Mouse (Mus musculus) liver, embryonic 13.5 days (tissue): ENCODE measurements around the gene Reln. TPM values are rescaled to one million over a fixed set of nuclear protein-coding genes. Genes with fewer than 3 reads are reported as not detected.
A peak's percentile ranks its signal among the peaks of the same experiment; 100 is the strongest.

Experiments
- ATAC-seq: fragments of 200-750 bp; cut with Nextera tagmentation; 2 replicates; pipeline ENCODE4 v1.8.0; 2017; ENCODE audit warnings: low read depth, mild to moderate bottlenecking, moderate number of reproducible peaks, moderate library complexity
- DNase-seq: peaks from one replicate; pipeline ENCODE4 v3.0.0; 2022
- H3K27ac ChIP-seq: fragments of 300-500 bp; sonication (generic); 2 replicates; pipeline ENCODE4 v1.5.1; 2015; ENCODE audit warnings: moderate library complexity, mild to moderate bottlenecking, inconsistent platforms
- H3K27me3 ChIP-seq: fragments of 300-500 bp; sonication (generic); 2 replicates; pipeline ENCODE4 v1.6.1; 2015; ENCODE audit warnings: mild to moderate bottlenecking, inconsistent platforms
- H3K36me3 ChIP-seq: fragments of 300-500 bp; sonication (generic); 2 replicates; pipeline ENCODE4 v1.6.1; 2015; ENCODE audit warnings: mild to moderate bottlenecking, inconsistent platforms
- H3K4me1 ChIP-seq: fragments of 300-500 bp; sonication (generic); replicated peaks from 2 replicates; pipeline ENCODE4 v1.6.1; 2015; ENCODE audit warnings: inconsistent platforms
- H3K4me2 ChIP-seq: fragments of 300-500 bp; sonication (generic); 2 replicates; pipeline ENCODE4 v1.6.1; 2015; ENCODE audit warnings: inconsistent platforms, mild to moderate bottlenecking, moderate library complexity
- H3K4me3 ChIP-seq: fragments of 300-500 bp; sonication (generic); replicated peaks from 2 replicates; pipeline ENCODE4 v1.5.1; 2015; ENCODE audit warnings: mild to moderate bottlenecking, inconsistent platforms
- H3K9ac ChIP-seq: fragments of 300-500 bp; sonication (generic); 2 replicates; pipeline ENCODE4 v1.6.1; 2015; ENCODE audit warnings: mild to moderate bottlenecking, inconsistent platforms
- H3K9me3 ChIP-seq: fragments of 300-500 bp; sonication (generic); replicated peaks from 2 replicates; pipeline ENCODE4 v1.6.1; 2016; ENCODE audit warnings: inconsistent platforms
- WGBS: fragments of 180-500 bp; shearing (Covaris S2); methylation state at CpG from one replicate; pipeline ENCODE4 v1.1.7; 2015; ENCODE audit not compliant: insufficient replicate concordance; 5-methylcytosine and 5-hydroxymethylcytosine counted together
- polyA plus RNA-seq: library from polyadenylated mRNA; unstranded; fragments of >200 nt; fragmentation: Nextera tagmentation; extraction: Ambion mirVana; gene quantifications from 2 replicates; pipeline ENCODE4 v1.2.1, GENCODE M21; 2015

Gene Reln
- polyA plus RNA-seq, 1 experiment from 2014 or later: 22.5 TPM

DNA sequence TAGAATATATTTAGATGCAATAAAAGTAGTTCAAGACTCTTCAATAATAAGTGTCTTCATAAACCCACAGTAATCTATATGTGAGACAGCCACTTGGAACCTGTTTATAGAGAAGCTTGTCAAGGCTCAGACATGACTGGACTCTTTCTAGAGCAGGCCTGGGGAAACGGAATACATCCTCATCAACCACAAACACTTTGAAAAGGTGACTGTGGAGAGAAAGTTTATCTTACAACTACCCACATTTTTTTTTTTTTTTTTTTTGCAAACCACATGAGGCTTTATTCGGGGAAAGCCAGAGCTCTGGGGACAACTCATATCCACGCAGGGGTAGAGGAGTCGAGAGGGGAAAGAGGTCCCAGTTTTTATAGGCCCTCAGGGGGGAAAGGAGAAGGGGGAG is 36.6 kb downstream of the Reln start:
- Histone ChIP-seq H3K9ac (no peak overlapping the region), H3K4me1 (no peaks in the 10 kb centered on the region), H3K9me3 (no peaks in the 10 kb centered on the region), H3K4me3 (no peak overlapping the region), H3K27ac (no peak overlapping the region), H3K4me2 (no peak overlapping the region), H3K27me3 (no peaks in the 10 kb centered on the region), H3K36me3 (no peaks in the 10 kb centered on the region)
- ATAC-seq (no peak), DNase-seq (no peak)
- WGBS: 31% methylated on average over 4 of the region's 4 CpGs

DNA sequence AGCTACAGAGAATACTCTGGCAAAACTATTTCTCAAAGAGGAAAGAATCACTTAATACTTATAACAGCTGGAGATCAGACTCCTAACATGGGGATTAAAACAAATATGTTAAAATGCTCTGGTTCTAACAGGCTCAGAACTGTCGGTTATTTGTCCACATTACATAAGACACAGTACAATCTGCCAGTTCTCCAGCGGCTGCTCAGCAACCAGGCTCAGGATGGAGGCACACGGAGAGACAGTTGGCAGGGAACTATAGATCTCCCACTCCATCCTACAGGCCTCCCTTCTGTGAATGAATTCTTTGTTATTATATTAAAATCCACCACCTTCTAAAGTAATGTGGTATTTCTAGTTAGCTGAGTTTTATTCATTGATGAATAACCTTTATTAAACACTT is 37.4 kb downstream of the Reln start:
- no peak overlapping the region for H3K27ac ChIP-seq
- H3K4me2 ChIP-seq: no peak overlapping the region
- 67% methylated on average over 3 of the region's 3 CpGs for WGBS
- H3K4me1 ChIP-seq: no peaks in the 10 kb centered on the region
- no peaks in the 10 kb centered on the region for H3K36me3 ChIP-seq
- no peaks in the 10 kb centered on the region for H3K27me3 ChIP-seq
- DNase-seq (no peak), ATAC-seq (no peak)
- H3K9me3 ChIP-seq: no peaks in the 10 kb centered on the region
- H3K9ac ChIP-seq: no peak overlapping the region
- no peak overlapping the region for H3K4me3 ChIP-seq

DNA sequence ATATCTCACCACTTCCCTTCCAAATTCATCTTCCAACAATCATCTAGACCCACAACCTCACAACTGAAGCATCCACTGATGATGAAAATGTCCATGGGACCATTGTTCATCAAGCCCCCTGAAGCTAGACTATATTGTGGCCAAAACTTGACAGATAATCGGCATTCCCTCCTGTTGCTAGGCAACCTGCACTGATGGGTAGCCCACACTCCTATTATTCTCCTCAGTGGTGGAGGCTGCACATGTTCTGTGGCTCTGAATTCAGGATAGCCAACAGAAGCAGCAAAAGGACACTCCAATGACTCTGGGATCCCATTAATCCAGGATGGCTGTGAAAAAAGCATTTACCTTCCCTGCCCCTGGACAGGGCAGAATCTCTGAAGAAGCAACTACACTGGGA is 40.8 kb downstream of the Reln start:
- WGBS: 48% methylated on average over 1 of the region's 1 CpGs
- Histone ChIP-seq H3K36me3 (no peaks in the 10 kb centered on the region), H3K27me3 (no peaks in the 10 kb centered on the region), H3K4me2 (no peak overlapping the region), H3K4me1 (no peaks in the 10 kb centered on the region), H3K9ac (no peak overlapping the region), H3K4me3 (no peak overlapping the region), H3K9me3 (no peaks in the 10 kb centered on the region), H3K27ac (no peak overlapping the region)
- no peak for ATAC-seq
- no peak for DNase-seq

DNA sequence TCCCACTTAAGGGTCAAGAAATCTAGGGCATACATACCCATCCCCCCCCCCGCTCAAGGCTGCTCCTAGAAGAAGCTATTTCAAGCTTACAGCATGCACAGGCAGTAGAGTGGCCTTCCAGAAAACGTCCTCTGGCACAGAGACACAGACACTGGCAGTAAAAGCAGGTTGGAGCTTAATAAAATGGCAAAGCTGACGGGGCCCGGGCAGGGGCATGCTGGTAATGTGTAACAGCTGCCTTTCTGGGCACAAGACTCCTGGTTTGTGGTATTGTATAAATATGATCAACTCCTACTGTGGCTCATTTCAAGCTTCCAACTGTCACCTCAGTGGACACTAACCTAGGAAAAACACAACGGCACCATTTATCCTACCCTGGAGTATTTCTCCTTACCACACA is 42.2 kb downstream of the Reln start:
- Histone ChIP-seq H3K27me3 (no peaks in the 10 kb centered on the region), H3K4me2 (no peak overlapping the region), H3K36me3 (no peaks in the 10 kb centered on the region), H3K4me3 (no peak overlapping the region), H3K4me1 (no peaks in the 10 kb centered on the region), H3K9me3 (no peaks in the 10 kb centered on the region), H3K9ac (no peak overlapping the region), H3K27ac (no peak overlapping the region)
- 61% methylated on average over 5 of the region's 5 CpGs for WGBS
- DNase-seq (no peak), ATAC-seq (no peak)

DNA sequence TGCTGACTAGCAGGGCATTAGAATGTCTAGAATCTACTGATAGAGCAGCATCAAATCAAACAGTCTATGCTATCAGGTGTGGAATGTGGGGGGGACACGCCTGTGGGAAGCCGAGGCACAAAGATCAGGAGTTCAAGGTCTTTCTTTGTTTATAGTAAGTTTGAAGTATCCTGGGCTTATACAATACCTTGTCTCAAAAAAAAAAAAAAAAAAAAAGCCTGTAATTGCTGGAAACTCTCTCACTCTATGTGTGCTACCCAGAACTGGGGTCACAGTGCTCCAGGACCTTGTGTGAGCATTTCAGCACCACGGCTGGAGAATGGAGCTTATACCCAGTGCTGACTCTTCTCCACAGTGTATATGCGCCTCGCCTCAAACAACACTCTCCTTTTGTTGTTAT is 43.7 kb downstream of the Reln start:
- no peaks in the 10 kb centered on the region for H3K36me3 ChIP-seq
- no peak for DNase-seq
- no peak for ATAC-seq
- WGBS: 67% methylated on average over 5 of the region's 5 CpGs
- no peak overlapping the region for H3K4me3 ChIP-seq
- no peaks in the 10 kb centered on the region for H3K27me3 ChIP-seq
- H3K4me1 ChIP-seq: no peaks in the 10 kb centered on the region
- H3K9ac ChIP-seq: no peak overlapping the region
- no peaks in the 10 kb centered on the region for H3K9me3 ChIP-seq
- H3K4me2 ChIP-seq: no peak overlapping the region
- no peak overlapping the region for H3K27ac ChIP-seq

DNA sequence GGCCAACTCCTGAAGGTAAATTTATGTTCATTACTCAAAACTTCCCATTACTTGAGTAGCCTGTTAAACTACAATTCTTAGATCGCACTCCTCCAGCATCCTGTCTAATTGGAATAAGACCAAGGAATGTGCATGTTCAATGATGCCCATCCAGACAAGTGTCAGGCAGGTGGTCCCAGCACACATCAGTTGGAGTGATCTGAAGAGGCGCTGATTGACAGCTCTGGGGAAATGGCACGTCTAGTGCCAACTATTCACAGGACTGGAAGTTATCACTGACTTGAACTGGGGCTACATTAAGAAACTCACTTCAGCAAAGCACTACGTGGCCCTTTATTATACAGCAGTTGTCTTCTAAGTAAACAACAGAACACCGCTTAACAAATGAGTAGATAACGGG is 44.5 kb downstream of the Reln start:
- Histone ChIP-seq H3K9me3 (no peaks in the 10 kb centered on the region), H3K4me2 (no peak overlapping the region), H3K27me3 (no peaks in the 10 kb centered on the region), H3K9ac (no peak overlapping the region), H3K36me3 (no peaks in the 10 kb centered on the region), H3K27ac (no peak overlapping the region), H3K4me1 (no peaks in the 10 kb centered on the region), H3K4me3 (no peak overlapping the region)
- DNase-seq (no peak), ATAC-seq (no peak)
- WGBS: 67% methylated on average over 6 of the region's 6 CpGs

DNA sequence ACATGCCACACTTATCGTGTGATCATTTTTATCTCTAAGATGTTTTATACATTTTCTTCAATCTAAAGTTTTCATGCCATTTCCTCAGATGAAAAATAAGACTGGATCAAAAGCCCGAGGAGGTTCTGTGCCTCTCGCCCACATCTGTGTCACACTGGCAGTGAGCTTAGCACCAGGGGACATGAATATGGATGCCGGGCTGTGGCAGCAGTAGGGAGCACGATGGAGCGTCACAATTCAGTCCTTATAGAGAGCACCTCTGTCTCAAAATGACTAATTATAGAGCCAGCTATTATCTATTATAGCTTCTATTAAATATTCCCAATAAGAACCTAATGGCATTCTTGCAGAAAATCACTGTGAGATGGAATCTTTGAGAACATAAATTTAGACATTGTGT is 49.3 kb downstream of the Reln start:
- ATAC-seq (no peak), DNase-seq (no peak)
- H3K27me3 ChIP-seq: no peaks in the 10 kb centered on the region
- H3K36me3 ChIP-seq: no peaks in the 10 kb centered on the region
- H3K9me3 ChIP-seq: no peaks in the 10 kb centered on the region
- no peak overlapping the region for H3K4me3 ChIP-seq
- H3K9ac ChIP-seq: no peak overlapping the region
- no peaks in the 10 kb centered on the region for H3K4me1 ChIP-seq
- WGBS: 75% methylated on average over 6 of the region's 6 CpGs
- H3K27ac ChIP-seq: no peak overlapping the region
- no peak overlapping the region for H3K4me2 ChIP-seq

DNA sequence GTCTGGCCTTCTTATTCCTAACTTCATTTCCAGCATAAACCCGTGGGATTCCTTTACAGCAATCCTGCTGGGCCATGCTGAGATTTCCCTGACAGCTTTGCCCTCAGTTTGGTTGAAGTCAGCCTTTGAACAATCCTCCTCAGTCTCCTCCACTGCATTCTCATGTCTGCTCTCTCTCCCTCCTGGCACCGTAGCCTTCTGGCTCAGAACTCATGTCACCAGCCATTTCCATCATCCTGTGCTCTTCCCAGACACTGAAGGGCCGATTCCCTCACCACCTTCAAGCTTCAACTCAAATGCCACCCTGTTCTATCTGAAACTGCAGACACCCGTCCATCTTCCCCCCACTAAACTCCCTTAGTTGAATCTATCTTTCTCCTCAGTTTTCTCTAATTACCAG is 53.1 kb downstream of the Reln start:
- H3K36me3 ChIP-seq: 0 out of 2 replicates have a peak, but pooled peaks cover 4% of the 10 kb centered on the region
- H3K27me3 ChIP-seq: no peaks in the 10 kb centered on the region
- H3K9me3 ChIP-seq: no peaks in the 10 kb centered on the region
- ATAC-seq (no peak), DNase-seq (no peak)
- no peak overlapping the region for H3K9ac ChIP-seq
- no peak overlapping the region for H3K4me3 ChIP-seq
- no peaks in the 10 kb centered on the region for H3K4me1 ChIP-seq
- H3K27ac ChIP-seq: no peak overlapping the region
- H3K4me2 ChIP-seq: no peak overlapping the region
- WGBS: 50% methylated on average over 4 of the region's 4 CpGs

DNA sequence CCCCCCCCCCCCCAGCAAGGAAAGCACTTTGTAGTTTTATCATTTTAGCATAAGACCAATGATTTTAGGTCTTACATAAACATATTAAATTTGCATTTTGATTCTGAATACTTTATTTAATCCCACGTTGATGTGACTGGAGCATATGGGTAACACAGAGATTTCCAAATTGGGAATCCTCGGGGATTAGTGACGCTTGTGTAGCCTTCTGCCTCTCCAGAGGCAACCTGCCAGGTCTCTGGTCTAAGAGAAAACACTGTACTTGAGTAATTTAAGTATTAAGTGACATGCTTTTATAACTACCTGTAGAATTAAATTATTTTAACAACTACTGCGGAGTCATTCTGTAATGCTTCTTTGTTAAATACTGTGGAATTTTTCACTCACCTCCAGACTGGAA is 59.1 kb downstream of the Reln start:
- Histone ChIP-seq H3K4me3 (no peak overlapping the region), H3K36me3 (peaks cover 17% of the 10 kb centered on the region), H3K9ac (no peak overlapping the region), H3K4me1 (no peaks in the 10 kb centered on the region), H3K27me3 (no peaks in the 10 kb centered on the region), H3K27ac (no peak overlapping the region), H3K9me3 (no peaks in the 10 kb centered on the region), H3K4me2 (no peak overlapping the region)
- DNase-seq (no peak), ATAC-seq (no peak)
- WGBS: 61% methylated on average over 4 of the region's 4 CpGs

DNA sequence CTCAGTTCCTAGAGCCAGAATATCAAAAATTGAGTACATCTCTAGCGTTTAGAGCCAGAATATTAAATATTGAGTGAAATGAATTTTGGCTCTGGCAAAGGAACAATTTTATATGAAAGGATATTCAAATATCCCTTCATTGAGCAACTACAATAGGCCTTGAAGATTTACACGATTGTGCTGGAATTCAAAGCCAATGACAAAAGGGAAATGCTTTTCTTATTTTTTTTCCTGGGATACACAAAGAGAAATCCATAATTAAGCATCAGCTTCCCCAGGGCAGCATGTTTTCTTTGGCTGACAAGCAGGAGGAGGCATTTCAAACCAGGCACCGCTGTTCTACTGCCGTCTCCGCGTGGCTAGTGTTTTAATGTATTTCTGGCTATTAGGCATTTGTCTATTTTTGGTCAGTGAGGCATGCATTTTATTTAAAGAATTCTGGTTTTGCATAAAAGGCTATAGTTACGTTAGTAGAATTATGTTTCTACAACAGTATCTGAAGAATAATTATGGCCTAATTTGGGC is 62.3 kb downstream of the Reln start:
- H3K9me3 ChIP-seq: no peaks in the 10 kb centered on the region
- WGBS: 73% methylated on average over 7 of the region's 7 CpGs
- no peak overlapping the region for H3K4me2 ChIP-seq
- H3K27me3 ChIP-seq: no peaks in the 10 kb centered on the region
- no peak overlapping the region for H3K27ac ChIP-seq
- no peak for ATAC-seq
- H3K9ac ChIP-seq: no peak overlapping the region
- H3K4me3 ChIP-seq: no peak overlapping the region
- DNase-seq: no peak
- H3K36me3 ChIP-seq: peaks cover 22% of the 10 kb centered on the region
- no peaks in the 10 kb centered on the region for H3K4me1 ChIP-seq

DNA sequence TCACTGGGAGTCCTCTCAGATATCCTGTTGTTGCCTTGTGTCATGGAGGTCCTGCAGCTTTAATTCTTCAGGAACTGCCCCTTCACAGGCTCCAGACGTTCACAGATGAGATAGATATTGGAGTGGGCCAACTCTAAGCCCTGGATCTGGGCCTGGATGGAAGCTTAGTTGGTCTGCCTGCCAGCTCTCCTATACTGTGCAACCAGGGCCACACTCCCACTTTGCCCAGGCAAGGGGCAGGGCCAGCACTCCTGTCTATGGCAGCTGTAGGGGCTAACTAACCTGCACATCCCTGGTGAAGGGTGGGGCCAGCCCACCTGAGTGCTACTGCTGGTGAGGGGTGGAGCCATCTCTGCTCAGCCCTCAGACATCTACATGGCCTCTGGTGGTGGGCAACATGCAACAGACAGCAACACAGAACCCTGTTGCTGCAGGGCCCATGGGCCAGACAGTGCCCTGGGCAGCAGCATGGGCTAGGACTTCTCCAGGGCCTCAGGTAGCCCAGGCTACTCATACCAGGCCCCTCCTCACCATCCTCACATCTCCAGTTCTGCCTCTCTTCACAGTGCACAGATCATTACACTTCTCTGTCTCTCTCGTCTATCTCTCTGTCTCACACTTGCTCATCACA is 63.9 kb downstream of the Reln start:
- Histone ChIP-seq H3K9me3 (no peaks in the 10 kb centered on the region), H3K4me2 (no peak overlapping the region), H3K36me3 (peaks cover 22% of the 10 kb centered on the region), H3K27me3 (no peaks in the 10 kb centered on the region), H3K27ac (no peak overlapping the region), H3K9ac (no peak overlapping the region), H3K4me1 (no peaks in the 10 kb centered on the region), H3K4me3 (no peak overlapping the region)
- WGBS: 43% methylated on average over 2 of the region's 2 CpGs
- DNase-seq: no peak
- ATAC-seq: peak; percentile 43

DNA sequence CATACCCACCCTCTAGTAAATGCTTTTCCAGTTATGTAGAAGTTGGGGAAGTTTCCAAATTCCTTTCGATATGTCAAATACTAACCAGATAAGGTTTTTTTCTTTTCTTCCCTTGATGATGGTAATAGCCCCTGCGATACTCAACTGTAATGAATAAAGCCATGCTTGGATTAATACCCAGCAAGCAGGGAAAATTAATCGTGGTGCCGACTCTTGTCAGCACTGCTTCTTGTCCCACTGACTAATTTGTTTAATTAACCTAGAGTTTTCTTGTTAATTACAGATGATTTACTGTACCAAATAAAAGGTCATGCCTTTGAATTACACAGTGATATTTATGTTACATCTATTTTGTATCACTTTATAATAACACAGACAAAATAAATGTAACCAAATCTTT is 65.3 kb downstream of the Reln start:
- H3K36me3 ChIP-seq: peaks cover 14% of the 10 kb centered on the region
- no peak for ATAC-seq

More for the DNA sequence above, 65.3 kb downstream of the Reln start:
- Histone ChIP-seq H3K9ac (no peak overlapping the region), H3K4me2 (no peak overlapping the region), H3K4me1 (no peaks in the 10 kb centered on the region), H3K4me3 (no peak overlapping the region), H3K27ac (no peak overlapping the region), H3K9me3 (no peaks in the 10 kb centered on the region), H3K27me3 (no peaks in the 10 kb centered on the region)
- no peak for DNase-seq
- 71% methylated on average over 4 of the region's 4 CpGs for WGBS
